Mouse (Mus musculus) brain, embryonic 14.5 days (tissue): ENCODE measurements around the gene Osbp2.

Experiments
- CTCF ChIP-seq: fragments of 200-500 bp; IDR thresholded peaks from 2 replicates; pipeline ENCODE4 v1.5.1; 2012; ENCODE audit warnings: inconsistent platforms, mild to moderate bottlenecking, moderate library complexity, borderline replicate concordance; ENCODE audit not compliant: insufficient read depth, insufficient read length; ENCODE audit errors: extremely low read depth
- POLR2A ChIP-seq: fragments of 200-500 bp; IDR thresholded peaks from 2 replicates; pipeline ENCODE4 v1.6.1; 2012; ENCODE audit warnings: mild to moderate bottlenecking, inconsistent platforms, borderline replicate concordance; ENCODE audit not compliant: poor library complexity, insufficient read depth, insufficient read length, severe bottlenecking; ENCODE audit errors: extremely low read depth

- TF ChIP-seq POLR2A (no peak), CTCF (no peak)
Measured at GRCm38 (mm10) chr11:3731469-3731868, 132.2 kb downstream of the Osbp2 start.
